Mouse (Mus musculus) forebrain, embryonic 16.5 days (tissue): ENCODE data around the gene Gm21731. TPM values are rescaled to one million over a fixed set of nuclear protein-coding genes. Genes with fewer than 3 reads are reported as not detected.
"Not testable (repeated sequence)": the region's sequence is repeated elsewhere in the genome, so short reads cannot be mapped to it uniquely, and the experiment has no call there.

Source experiments
- ATAC-seq: fragments of 200-750 bp; cut with Nextera tagmentation; 2 replicates; pipeline ENCODE4 v1.8.0; 2017; ENCODE audit warnings: mild to moderate bottlenecking, moderate library complexity
- H3K27ac ChIP-seq: fragments of 300-500 bp; sonication (generic); 2 replicates; pipeline ENCODE4 v1.5.1; 2014; ENCODE audit warnings: low read length, control low read depth
- H3K27me3 ChIP-seq: fragments of 300-500 bp; sonication (generic); replicated peaks from 2 replicates; pipeline ENCODE4 v1.6.1; 2014; ENCODE audit warnings: low read length; ENCODE audit not compliant: control insufficient read depth, insufficient read depth
- H3K36me3 ChIP-seq: fragments of 300-500 bp; sonication (generic); 2 replicates; pipeline ENCODE4 v1.6.1; 2014; ENCODE audit not compliant: control insufficient read depth, insufficient read depth
- H3K4me1 ChIP-seq: fragments of 300-500 bp; sonication (generic); replicated peaks from 2 replicates; pipeline ENCODE4 v1.6.1; 2014; ENCODE audit warnings: low read length; ENCODE audit not compliant: control insufficient read depth, insufficient read depth
- H3K4me2 ChIP-seq: fragments of 300-500 bp; sonication (generic); 2 replicates; pipeline ENCODE4 v1.6.1; 2014; ENCODE audit warnings: mild to moderate bottlenecking, low read length, control low read depth
- H3K4me3 ChIP-seq: fragments of 300-500 bp; sonication (generic); replicated peaks from 2 replicates; pipeline ENCODE4 v1.5.1; 2014; ENCODE audit warnings: mild to moderate bottlenecking, low read length, control low read depth
- H3K9ac ChIP-seq: fragments of 300-500 bp; sonication (generic); replicated peaks from 2 replicates; pipeline ENCODE4 v1.6.1; 2014; ENCODE audit warnings: low read depth, low read length, control low read depth
- H3K9me3 ChIP-seq: fragments of 300-500 bp; sonication (generic); 2 replicates; pipeline ENCODE4 v1.6.1; 2016; ENCODE audit warnings: low read length; ENCODE audit not compliant: control insufficient read depth
- WGBS: fragments of 180-500 bp; shearing (Covaris S2); extraction: QIAGEN DNeasy Blood & Tissue Kit; methylation state at CpG from one replicate; pipeline ENCODE4 v1.1.7; 2014; 5-methylcytosine and 5-hydroxymethylcytosine counted together
- polyA plus RNA-seq: library from polyadenylated mRNA; unstranded; fragments of >200 nt; fragmentation: Nextera tagmentation; extraction: Ambion mirVana; gene quantifications from 2 replicates; pipeline ENCODE4 v1.2.1, GENCODE M21; 2015

The Gm21731 gene
- polyA plus RNA-seq, 1 experiment from 2014 or later = not detected

DNA sequence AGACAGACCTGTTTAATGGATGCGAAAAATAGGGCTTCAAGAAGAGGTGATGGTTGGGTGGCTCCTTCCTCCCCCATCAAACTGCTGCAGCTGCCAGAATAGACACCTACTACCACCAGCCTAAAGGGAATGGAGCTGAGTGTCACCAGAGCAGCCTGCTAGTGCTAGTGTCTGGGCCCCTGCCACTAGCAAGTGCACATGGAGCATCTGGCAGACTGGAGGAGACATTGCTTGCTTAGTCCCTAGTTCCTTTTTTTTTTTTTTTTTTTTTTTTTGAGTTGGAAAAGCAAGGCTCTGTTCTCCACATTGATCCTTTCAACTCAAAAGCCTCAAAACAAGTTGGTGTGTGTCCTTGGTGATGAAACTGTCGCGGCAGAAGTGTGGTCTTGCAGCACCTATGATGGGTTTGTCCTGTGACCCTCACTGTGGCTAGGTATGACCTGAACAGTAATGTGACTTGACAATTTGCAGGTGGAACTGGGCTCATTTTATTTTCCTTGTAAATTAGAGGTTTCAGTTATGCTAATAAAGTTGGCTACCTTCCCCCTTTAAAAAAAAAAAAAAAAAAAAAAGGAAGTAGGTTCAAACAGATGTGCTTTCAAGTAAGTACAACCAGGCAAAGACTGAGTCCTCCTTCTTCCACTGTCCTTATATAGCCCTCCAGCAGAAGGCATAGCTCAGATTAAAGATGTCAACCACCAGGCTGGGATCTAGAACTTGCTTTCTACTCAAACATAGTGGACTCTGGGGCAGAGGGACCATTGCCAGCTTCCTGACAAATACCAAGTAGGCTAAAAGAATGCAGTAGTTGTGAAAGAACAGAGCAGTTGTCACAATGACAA lies 20.1 kb downstream of the Gm21731 start:
- ATAC-seq, H3K4me2 ChIP-seq: not testable (repeated sequence)
- 93% methylated on average over 3 of the region's 3 CpGs for WGBS

DNA sequence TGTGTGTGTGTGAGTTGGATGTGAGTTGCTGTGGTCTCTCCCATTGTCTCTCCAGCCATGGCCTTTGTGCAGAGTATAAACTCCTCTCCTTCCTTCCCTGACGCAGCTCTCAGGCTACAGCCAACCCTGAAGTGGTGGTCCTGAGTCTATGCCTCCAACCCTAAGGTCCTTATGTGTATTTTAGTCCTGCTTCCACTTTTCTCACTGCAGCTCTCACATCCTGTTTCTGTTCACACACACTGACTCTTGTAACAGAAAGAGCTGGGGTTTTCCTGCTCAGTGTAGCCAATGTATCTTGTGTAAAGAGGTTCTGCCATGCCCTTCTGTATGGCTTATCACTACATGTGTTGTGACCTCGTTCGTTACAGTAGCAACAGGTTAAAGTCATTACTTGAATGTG lies 20.8 kb downstream of the Gm21731 start:
- H3K4me1 ChIP-seq, H3K4me3 ChIP-seq, H3K4me2 ChIP-seq, H3K9me3 ChIP-seq, H3K36me3 ChIP-seq, H3K27ac ChIP-seq, H3K27me3 ChIP-seq, H3K9ac ChIP-seq, ATAC-seq: not testable (repeated sequence)
- WGBS = 71% methylated on average over 3 of the region's 3 CpGs

More for the DNA sequence above, 20.1 kb downstream of the Gm21731 start:
- not testable (repeated sequence) for H3K4me3 ChIP-seq, H3K27me3 ChIP-seq, H3K9ac ChIP-seq, H3K4me1 ChIP-seq, H3K36me3 ChIP-seq, H3K9me3 ChIP-seq, H3K27ac ChIP-seq

DNA sequence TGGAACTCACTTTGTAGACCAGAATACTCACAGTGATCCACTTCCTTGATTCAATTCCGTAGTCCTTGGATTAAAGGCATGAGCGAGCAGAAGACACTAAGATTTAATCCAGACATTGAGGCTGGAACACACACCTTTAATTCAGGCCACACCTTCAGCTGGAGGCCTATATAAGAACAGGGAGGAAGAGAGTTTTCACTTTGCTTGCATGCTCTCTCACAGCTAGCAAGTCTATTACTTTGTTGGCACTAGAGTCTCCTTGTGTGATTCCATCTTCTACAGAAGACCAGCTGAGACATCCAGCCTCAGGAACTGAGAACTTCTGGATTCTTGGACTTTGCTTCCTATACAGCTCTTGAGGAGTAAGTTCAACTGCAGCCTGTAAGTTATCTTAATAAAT lies 24.0 kb downstream of the Gm21731 start, which contains the start of gene AF067061:
Gene AF067061, plus strand, starts transcription at position 245 of the 400 bp plus-strand sequence.
- WGBS = 76% methylated on average over 2 of the region's 2 CpGs
- H3K27me3 ChIP-seq, H3K36me3 ChIP-seq: not testable (repeated sequence)

DNA sequence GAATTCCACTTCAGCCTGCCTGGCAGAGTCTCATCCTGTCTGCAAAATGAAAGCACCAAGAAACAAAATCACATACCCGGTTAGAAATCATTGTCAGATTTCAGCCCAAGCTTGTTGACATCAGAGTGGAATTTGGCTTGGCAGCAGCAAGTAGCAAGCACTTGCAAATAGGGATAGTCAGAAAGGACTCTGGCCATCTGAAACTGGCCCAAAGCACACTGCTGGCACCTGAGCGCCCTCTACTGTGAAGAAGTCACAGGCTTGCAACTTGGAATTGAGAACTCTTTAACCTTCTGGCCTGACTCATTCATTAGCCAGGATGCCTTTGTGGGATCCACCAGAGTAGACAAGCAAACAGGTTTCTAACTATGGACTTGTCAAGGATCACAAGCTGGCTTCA lies 38.9 kb downstream of the Gm21731 start:
- WGBS = 43% methylated on average over 2 of the region's 2 CpGs
- H3K4me3 ChIP-seq, H3K9ac ChIP-seq, H3K27ac ChIP-seq, H3K27me3 ChIP-seq, H3K36me3 ChIP-seq, H3K4me1 ChIP-seq, ATAC-seq, H3K4me2 ChIP-seq, H3K9me3 ChIP-seq: not testable (repeated sequence)

More for the DNA sequence above, 24.0 kb downstream of the Gm21731 start, which contains the start of gene AF067061:
- H3K4me1 ChIP-seq, H3K27ac ChIP-seq, H3K4me3 ChIP-seq, H3K9me3 ChIP-seq, H3K9ac ChIP-seq, ATAC-seq, H3K4me2 ChIP-seq: not testable (repeated sequence)

DNA sequence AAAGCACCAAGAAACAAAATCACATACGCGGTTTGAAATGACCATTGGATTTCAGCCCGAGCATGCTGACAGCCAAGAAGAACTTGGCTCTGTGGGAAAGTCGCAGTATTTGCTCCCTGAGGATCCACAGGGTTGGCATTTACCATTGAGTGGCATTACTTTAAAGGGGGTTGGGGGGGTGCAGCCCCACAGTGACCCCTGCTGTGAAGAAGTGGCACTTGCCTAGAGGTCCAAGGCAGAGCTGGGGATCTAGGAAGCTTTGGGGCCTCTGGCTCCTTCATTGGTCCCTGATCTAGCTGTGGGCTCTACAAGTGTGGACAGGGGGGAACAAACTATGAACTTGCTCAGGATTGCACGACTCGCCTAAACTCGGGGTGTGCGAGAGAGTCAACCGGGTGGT lies 39.9 kb downstream of the Gm21731 start:
- H3K27ac ChIP-seq = no peak overlapping the region
- no peak overlapping the region for H3K4me2 ChIP-seq
- H3K4me3 ChIP-seq = no peak overlapping the region
- no peaks in the 10 kb centered on the region for H3K27me3 ChIP-seq
- no peak overlapping the region for H3K9ac ChIP-seq
- H3K36me3 ChIP-seq = no peaks in the 10 kb centered on the region
- H3K4me1 ChIP-seq = no peaks in the 10 kb centered on the region
- H3K9me3 ChIP-seq = no peaks in the 10 kb centered on the region
- no peak for ATAC-seq
- 93% methylated on average over 9 of the region's 9 CpGs for WGBS

Other genes starting within 250 kb of the Gm21731 start
- not detected in 2 replicates for gene Gm36079, start 212.1 kb upstream of the Gm21731 start, polyA plus RNA-seq
- gene Gm21188, start 186.9 kb upstream of the Gm21731 start, polyA plus RNA-seq = not detected in 2 replicates
- gene Gm20767, start 98.9 kb upstream of the Gm21731 start, polyA plus RNA-seq = not detected in 2 replicates
- not detected in 2 replicates for gene Gm21818, start 66.7 kb upstream of the Gm21731 start, polyA plus RNA-seq
- not detected in 2 replicates for gene Gm21762, start 23.2 kb upstream of the Gm21731 start, polyA plus RNA-seq
- not detected in 2 replicates for gene AF067061, start 24.0 kb downstream of the Gm21731 start, polyA plus RNA-seq
- not detected in 2 replicates for gene BC147527, start 61.3 kb downstream of the Gm21731 start, polyA plus RNA-seq
- not detected in 2 replicates for gene Tcstv3, start 77.8 kb downstream of the Gm21731 start, polyA plus RNA-seq